ENCODE assay signal across 12 mouse cellular contexts in the genomic region with DNA sequence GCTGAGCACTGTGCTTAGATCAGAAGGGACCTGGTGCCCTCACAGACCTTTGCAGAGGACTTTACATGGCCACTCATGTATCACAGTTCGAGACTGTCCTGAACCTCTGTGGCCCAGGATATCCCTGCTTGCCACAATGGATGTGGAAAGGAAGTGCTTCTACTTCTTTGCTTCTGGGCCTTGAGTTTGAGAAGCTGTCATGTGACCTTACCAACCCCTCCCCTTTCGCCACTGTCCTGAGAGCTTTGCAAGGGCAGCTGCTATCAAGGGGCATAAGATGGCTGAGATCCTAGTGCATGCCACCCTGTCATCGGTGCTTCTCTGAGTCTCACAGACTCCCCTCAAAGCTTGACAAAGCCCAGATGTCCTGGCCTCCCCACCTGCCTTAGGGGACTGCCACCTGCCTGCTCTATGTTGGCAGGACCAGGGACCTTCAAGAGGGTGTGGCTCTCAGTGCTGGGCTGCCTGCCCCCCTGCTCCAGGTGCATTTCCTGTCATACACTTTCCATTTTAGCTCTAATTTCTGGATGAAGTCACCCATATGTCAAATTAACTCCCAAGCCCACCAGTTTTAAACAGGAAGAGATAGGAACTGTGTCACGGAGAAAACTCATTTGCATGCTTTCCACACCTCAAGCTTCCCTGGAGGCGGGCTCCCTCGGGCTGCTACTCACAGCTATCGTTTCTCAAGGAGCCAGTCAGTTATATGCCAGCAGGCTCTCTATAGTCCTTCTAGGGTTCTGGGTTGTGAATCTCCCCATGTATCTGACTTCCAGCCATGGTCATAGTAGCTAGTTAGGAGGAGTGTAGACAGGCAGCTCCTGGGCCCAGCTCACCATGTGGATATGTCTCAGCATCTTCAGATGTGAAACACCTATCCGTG.
A peak's percentile ranks its signal among the peaks of the same experiment; 100 is the strongest.
DNase-seq lines count a peak whose midpoint lies in the region; ATAC-seq and TF ChIP-seq lines count a peak whose summit lies in the region.
"Had no signal": no experiment of that assay in that cellular context is flagged by ENCODE, and none has a peak within 500 bp of the region (broad histone marks: within the 10 kb centered on the region; RNA-seq: fewer than 3 reads in every experiment).

No protein-coding gene starts in this region.

- H3K36me3 ChIP-seq in hindbrain, embryonic 13.5 days: no peaks in the 10 kb centered on the region
- H3K36me3 ChIP-seq in hindbrain, embryonic 10.5 days: no peaks in the 10 kb centered on the region
- H3K36me3 ChIP-seq in CH12.LX (replicated peaks in 1 of 2; ENCODE audit: control insufficient read depth in 1 of 2, insufficient read depth in 1 of 2, low read length in 1 of 2): no peaks in the 10 kb centered on the region
- H3K36me3 ChIP-seq in midbrain, postnatal 0 days (ENCODE audit: insufficient read depth, low read length): no peaks in the 10 kb centered on the region
- H3K36me3 ChIP-seq: limb, embryonic 12.5 days had no signal

- dilution Hi-C loops in CH12.LX (cut with MboI; ENCODE audit: extremely low pct_ligation_motif_present, extremely low pct_unique_long_range_greater_than_20kb, low sequenced_read_pairs): no loop called here

- no peaks in the 10 kb centered on the region for H3K9me3 ChIP-seq in hindbrain, embryonic 13.5 days
- no peaks in the 10 kb centered on the region for H3K9me3 ChIP-seq in hindbrain, embryonic 10.5 days
- H3K9me3 ChIP-seq in CH12.LX (replicated peaks; ENCODE audit: low read length): no peaks in the 10 kb centered on the region
- H3K9me3 ChIP-seq in midbrain, postnatal 0 days (ENCODE audit: low read length): no peaks in the 10 kb centered on the region
- H3K9me3 ChIP-seq: limb, embryonic 12.5 days had no signal

- TF ChIP-seq POLR2A in CH12.LX (IDR thresholded peaks at IDR 0.05; ENCODE audit: low read depth, low read length): peak; percentile 43; the same call in 1 of the 2 replicates
- TF ChIP-seq POLR2A in cortical plate, adult 2 months (IDR thresholded peaks at IDR 0.05; ENCODE audit: extremely low read depth, insufficient read depth, low read length): no peak

- 64% methylated on average over 8 of the region's 8 CpGs for WGBS in hindbrain, embryonic 13.5 days
- WGBS in hindbrain, embryonic 10.5 days: 77% methylated on average over 8 of the region's 8 CpGs
- WGBS in midbrain, postnatal 0 days: 52% methylated on average over 8 of the region's 8 CpGs

- peak; percentile 20; the same call in 1 of the 2 replicates for ATAC-seq in hindbrain, embryonic 13.5 days (ENCODE audit: low FRiP score)
- peak; percentile 21; the same call in 1 of the 2 replicates for ATAC-seq in midbrain, postnatal 0 days (ENCODE audit: low FRiP score)
- ATAC-seq: CD4-positive, CD25-positive, alpha-beta regulatory T cell, adult 4 months had no signal

- in situ Hi-C loops in CH12.LX (cut with MboI; ENCODE audit: low pct_ligation_motif_present, low pct_unique_long_range_greater_than_20kb, low sequenced_read_pairs): loop anchor here (10.0 to 25.0 kb wide), 2 partner anchors 64 to 336 kb away; partner anchors contain the start of gene Wdr60

- H3K4me1 ChIP-seq in hindbrain, embryonic 13.5 days (replicated peaks): peaks cover 42% of the 10 kb centered on the region
- peaks cover 29% of the 10 kb centered on the region for H3K4me1 ChIP-seq in hindbrain, embryonic 10.5 days (replicated peaks)
- H3K4me1 ChIP-seq in CH12.LX (ENCODE audit: control insufficient read depth in 1 of 2, insufficient read depth in 2 of 2): peaks cover 34 to 48% of the 10 kb centered on the region in 2 experiments
- peaks cover 23% of the 10 kb centered on the region for H3K4me1 ChIP-seq in cortical plate, adult 2 months (ENCODE audit: control insufficient read depth, insufficient read depth, low read length)
- peaks cover 23% of the 10 kb centered on the region for H3K4me1 ChIP-seq in midbrain, postnatal 0 days (ENCODE audit: insufficient read depth, low read length)

- H3K4me2 ChIP-seq in hindbrain, embryonic 13.5 days: no peak overlapping the region
- H3K4me2 ChIP-seq in CH12.LX (ENCODE audit: insufficient read depth, low read depth, poor library complexity, severe bottlenecking): peak overlapping the region; percentile 53
- no peak overlapping the region for H3K4me2 ChIP-seq in midbrain, postnatal 0 days (ENCODE audit: low read depth, low read length, poor library complexity, severe bottlenecking)
- H3K4me2 ChIP-seq: limb, embryonic 12.5 days had no signal

- H3K27ac ChIP-seq in hindbrain, embryonic 13.5 days: peak overlapping the region; percentile 90
- H3K27ac ChIP-seq in hindbrain, embryonic 10.5 days: no peak overlapping the region
- peak overlapping the region; percentile 85 for H3K27ac ChIP-seq in CH12.LX (ENCODE audit: insufficient read depth, low read depth)
- peak overlapping the region; percentile 17 for H3K27ac ChIP-seq in cortical plate, adult 2 months (ENCODE audit: insufficient read depth, low read length)
- H3K27ac ChIP-seq in midbrain, postnatal 0 days (ENCODE audit: low read depth, low read length): peak overlapping the region; percentile 77
- H3K27ac ChIP-seq: limb, embryonic 12.5 days had no signal

- no peak overlapping the region for H3K9ac ChIP-seq in hindbrain, embryonic 13.5 days
- H3K9ac ChIP-seq in CH12.LX (ENCODE audit: insufficient read depth, low read depth): peak overlapping the region; percentile 88
- H3K9ac ChIP-seq in midbrain, postnatal 0 days (replicated peaks; ENCODE audit: low read length, poor library complexity, severe bottlenecking): no peak overlapping the region
- H3K9ac ChIP-seq: limb, embryonic 12.5 days had no signal

- DNase-seq in hindbrain, embryonic 10.5 days (ENCODE audit: low spot score): no peak
- DNase-seq in CH12.LX (ENCODE audit: extremely low read depth): peak; percentile 33
- no peak for DNase-seq in midbrain, postnatal 0 days (ENCODE audit: low spot score)
- DNase-seq in c-Kit-positive CD71-positive TER-119-positive erythroid progenitor cells, embryonic 14.5 days (ENCODE audit: low spot score): no peak
- no peak for DNase-seq in cerebellum, postnatal 36 days
- DNase-seq: cerebellum, adult 9-10 months; heart, postnatal 14 days; kidney, adult 11 months had no signal

- no peaks in the 10 kb centered on the region for H3K27me3 ChIP-seq in hindbrain, embryonic 13.5 days
- H3K27me3 ChIP-seq in hindbrain, embryonic 10.5 days (ENCODE audit: insufficient read depth, poor library complexity, severe bottlenecking): no peaks in the 10 kb centered on the region
- H3K27me3 ChIP-seq in CH12.LX (replicated peaks): no peaks in the 10 kb centered on the region
- H3K27me3 ChIP-seq in midbrain, postnatal 0 days (ENCODE audit: insufficient read depth, low read length): no peaks in the 10 kb centered on the region
- H3K27me3 ChIP-seq: limb, embryonic 12.5 days had no signal

- H3K79me2 ChIP-seq in CH12.LX (replicated peaks; ENCODE audit: control insufficient read depth, extremely low read depth, insufficient read depth, poor library complexity, severe bottlenecking): no peaks in the 10 kb centered on the region

- TF ChIP-seq RAD21 in CH12.LX (IDR thresholded peaks at IDR 0.05; ENCODE audit: low read depth, low read length): no peak

- TF ChIP-seq EP300 in CH12.LX (IDR thresholded peaks at IDR 0.05; ENCODE audit: low read length): no peak

- TF ChIP-seq CTCF in CH12.LX (conservative IDR thresholded peaks at IDR 0.05 in 1 of 2, IDR thresholded peaks at IDR 0.05 in 1 of 2; ENCODE audit: low read depth in 2 of 2, low read length in 2 of 2): no peak
- no peak for TF ChIP-seq CTCF in cortical plate, adult 2 months (IDR thresholded peaks at IDR 0.05; ENCODE audit: extremely low read depth, insufficient read depth, low read length)
- TF ChIP-seq CTCF in midbrain, postnatal 0 days (IDR thresholded peaks at IDR 0.05): no peak

- H3K4me3 ChIP-seq in hindbrain, embryonic 13.5 days: no peak overlapping the region
- no peak overlapping the region for H3K4me3 ChIP-seq in hindbrain, embryonic 10.5 days
- peak overlapping the region in 1 of 3 experiments; percentile 51 for H3K4me3 ChIP-seq in CH12.LX (replicated peaks in 1 of 3; ENCODE audit: low read depth in 2 of 3, low read length in 2 of 3, poor library complexity in 1 of 3)
- H3K4me3 ChIP-seq in cortical plate, adult 2 months (ENCODE audit: insufficient read depth, low read length): no peak overlapping the region
- no peak overlapping the region for H3K4me3 ChIP-seq in midbrain, postnatal 0 days (ENCODE audit: low read depth, low read length)
- H3K4me3 ChIP-seq: limb, embryonic 12.5 days had no signal

TF ChIP-seq in CH12.LX, 34 proteins besides CTCF, POLR2A, EP300 and RAD21:
- TF ChIP-seq MAZ (IDR thresholded peaks at IDR 0.05; ENCODE audit: low read depth, low read length) (no peak), UBTF (IDR thresholded peaks at IDR 0.05; ENCODE audit: low read depth, low read length) (no peak), NELFE (IDR thresholded peaks at IDR 0.05; ENCODE audit: low read depth, low read length) (no peak), USF1 (IDR thresholded peaks at IDR 0.05; ENCODE audit: low read depth, low read length) (peak; percentile 79), TCF12 (IDR thresholded peaks at IDR 0.05; ENCODE audit: low read depth, low read length) (0 out of 2 replicates have a peak, but pooled peaks have one; percentile 25), USF2 (conservative IDR thresholded peaks at IDR 0.05; ENCODE audit: low read depth, low read length) (peak; percentile 73), CHD2 (IDR thresholded peaks at IDR 0.05; ENCODE audit: low read length) (no peak)
